Mouse (Mus musculus): ENCODE results near the gene Wwtr1.

DNA sequence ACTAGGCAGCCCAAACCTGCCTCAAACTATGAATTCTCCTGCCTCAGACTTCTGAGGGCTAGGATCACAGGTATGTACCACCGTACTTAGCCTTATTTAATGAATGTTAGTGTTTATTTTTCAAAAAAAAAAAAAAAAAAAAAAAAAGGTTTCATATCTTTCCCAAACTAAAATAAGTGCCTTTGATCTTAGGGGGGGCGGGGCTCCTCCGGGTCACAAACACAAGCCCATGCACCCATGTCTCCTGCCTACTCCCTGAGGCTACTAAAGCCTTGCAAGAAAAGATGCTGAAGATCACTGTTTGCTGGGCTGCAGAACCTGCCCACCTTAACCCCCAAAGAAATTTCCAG is 20.8 kb downstream of the Wwtr1 start:
- TF ChIP-seq CTCF (IDR thresholded peaks at IDR 0.05; ENCODE audit: control insufficient read depth, insufficient read depth, low read length) (no peak), POLR2A (IDR thresholded peaks at IDR 0.05; ENCODE audit: borderline replicate concordance, control insufficient read depth, low read depth, low read length) (no peak)
